Mouse (Mus musculus): ENCODE results near the gene Itga1. TPM values are rescaled to one million over a fixed set of nuclear protein-coding genes. Genes with fewer than 3 reads are reported as not detected.

The Itga1 gene
- total RNA-seq, 2 experiments from 2014 or later = 7.8 to 12.9 TPM

- Histone ChIP-seq H3K27ac (0 out of 2 replicates have a peak overlapping the region, but pooled peaks have one; percentile 10), H3K4me3 (no peak overlapping the region)
- intact Hi-C loops (cut with DNase I) = no loop called here
- DNase-seq = no peak
- no peak for TF ChIP-seq CTCF (IDR thresholded peaks at IDR 0.05)
These were observed 70.4 kb downstream of the Itga1 start for GRCm38 (mm10) chr13:115031177-115032000.

GRCm38 (mm10) chr13:115025394-115025793, 76.4 kb downstream of the Itga1 start:
- intact Hi-C loops (cut with DNase I) = no loop called here
- Histone ChIP-seq H3K27ac (no peak overlapping the region), H3K4me3 (no peak overlapping the region)
- DNase-seq = no peak
- no peak for TF ChIP-seq CTCF (IDR thresholded peaks at IDR 0.05)

- DNase-seq = no peak
- H3K4me3 ChIP-seq = no peak overlapping the region
- intact Hi-C loops (cut with DNase I) = no loop called here
- H3K27ac ChIP-seq = 0 out of 2 replicates have a peak overlapping the region, but pooled peaks have one; percentile 5
- no peak for TF ChIP-seq CTCF (IDR thresholded peaks at IDR 0.05)
These were observed 79.5 kb downstream of the Itga1 start for GRCm38 (mm10) chr13:115022117-115022787.

GRCm38 (mm10) chr13:115021411-115021810, 80.4 kb downstream of the Itga1 start:
- Histone ChIP-seq H3K4me3 (no peak overlapping the region), H3K27ac (peak overlapping the region; percentile 24; the same call in 1 of the 2 replicates)
- DNase-seq = no peak
- intact Hi-C loops (cut with DNase I) = no loop called here
- no peak for TF ChIP-seq CTCF (IDR thresholded peaks at IDR 0.05)

- no peak for DNase-seq
- Histone ChIP-seq H3K27ac (no peak overlapping the region), H3K4me3 (no peak overlapping the region)
- TF ChIP-seq CTCF (IDR thresholded peaks at IDR 0.05) = no peak
- intact Hi-C loops (cut with DNase I) = no loop called here
These were observed 81.0 kb downstream of the Itga1 start for GRCm38 (mm10) chr13:115020727-115021126.

GRCm38 (mm10) chr13:115017545-115017944, 84.2 kb downstream of the Itga1 start:
- TF ChIP-seq CTCF (IDR thresholded peaks at IDR 0.05) = no peak
- Histone ChIP-seq H3K27ac (0 out of 2 replicates have a peak overlapping the region, but pooled peaks have one; percentile 12), H3K4me3 (no peak overlapping the region)
- intact Hi-C loops (cut with DNase I) = loop anchor here (5.0 kb wide), 1 partner anchor 50 kb away; no protein-coding TSS in a partner anchor
- DNase-seq = no peak

- DNase-seq = no peak
- no peak overlapping the region for H3K27ac ChIP-seq
- intact Hi-C loops (cut with DNase I) = no loop called here
- TF ChIP-seq CTCF (IDR thresholded peaks at IDR 0.05) = no peak
- no peak overlapping the region for H3K4me3 ChIP-seq
These were observed 90.2 kb downstream of the Itga1 start for GRCm38 (mm10) chr13:115011547-115011946.

GRCm38 (mm10) chr13:115006213-115006835, 95.4 kb downstream of the Itga1 start:
- intact Hi-C loops (cut with DNase I) = no loop called here
- DNase-seq = no peak
- H3K27ac ChIP-seq = no peak overlapping the region
- H3K4me3 ChIP-seq = no peak overlapping the region
- no peak for TF ChIP-seq CTCF (IDR thresholded peaks at IDR 0.05)

GRCm38 (mm10) chr13:115005342-115005741, 96.4 kb downstream of the Itga1 start:
- intact Hi-C loops (cut with DNase I) = no loop called here

GRCm38 (mm10) chr13:115003444-115004053, 98.2 kb downstream of the Itga1 start:
- H3K27ac ChIP-seq = no peak overlapping the region; the same call in 1 of the 2 replicates
- no peak for DNase-seq
- no peak for TF ChIP-seq CTCF (IDR thresholded peaks at IDR 0.05)
- intact Hi-C loops (cut with DNase I) = no loop called here
- no peak overlapping the region for H3K4me3 ChIP-seq

More at GRCm38 (mm10) chr13:115005342-115005741, 96.4 kb downstream of the Itga1 start:
- no peak for DNase-seq
- no peak overlapping the region for H3K27ac ChIP-seq
- no peak overlapping the region for H3K4me3 ChIP-seq
- no peak for TF ChIP-seq CTCF (IDR thresholded peaks at IDR 0.05)

- DNase-seq = no peak
- intact Hi-C loops (cut with DNase I) = no loop called here
- Histone ChIP-seq H3K4me3 (no peak overlapping the region), H3K27ac (no peak overlapping the region)
- TF ChIP-seq CTCF (IDR thresholded peaks at IDR 0.05) = no peak
These were observed 98.9 kb downstream of the Itga1 start for GRCm38 (mm10) chr13:115002837-115003236.

GRCm38 (mm10) chr13:115002155-115002554, 99.6 kb downstream of the Itga1 start:
- Histone ChIP-seq H3K4me3 (no peak overlapping the region), H3K27ac (no peak overlapping the region)
- no peak for TF ChIP-seq CTCF (IDR thresholded peaks at IDR 0.05)
- no peak for DNase-seq
- intact Hi-C loops (cut with DNase I) = no loop called here

Measured in gastrocnemius, adult 2 months (tissue).